Mouse (Mus musculus) kidney, postnatal 0 days (tissue): Measurements from ENCODE around the gene Abl1. TPM values are rescaled to one million over a fixed set of nuclear protein-coding genes. Genes with fewer than 3 reads are reported as not detected.

Experiments
- ATAC-seq: fragments of 200-750 bp; cut with Nextera tagmentation; replicated peaks from 2 replicates; pipeline ENCODE4 v1.8.0; 2017; ENCODE audit warnings: low read depth, moderate number of reproducible peaks, moderate TSS enrichment, moderate library complexity; ENCODE audit not compliant: low FRiP score
- DNase-seq: peaks from one replicate; pipeline ENCODE4 v3.0.0-alpha.2; 2016; ENCODE audit warnings: low spot score
- H3K27ac ChIP-seq: fragments of 300-500 bp; sonication (generic); 2 replicates; pipeline ENCODE4 v1.5.1; 2014; ENCODE audit warnings: mild to moderate bottlenecking
- H3K27me3 ChIP-seq: fragments of 300-500 bp; sonication (generic); 2 replicates; pipeline ENCODE4 v1.6.1; 2014; ENCODE audit warnings: low read length, mixed read lengths; ENCODE audit not compliant: insufficient read depth
- H3K36me3 ChIP-seq: fragments of 300-500 bp; sonication (generic); 2 replicates; pipeline ENCODE4 v1.6.1; 2014; ENCODE audit warnings: low read length, mixed read lengths; ENCODE audit not compliant: insufficient read depth
- H3K4me1 ChIP-seq: fragments of 300-500 bp; sonication (generic); replicated peaks from 2 replicates; pipeline ENCODE4 v1.6.1; 2014; ENCODE audit warnings: antibody characterized with exemption, low read length, mixed read lengths; ENCODE audit not compliant: insufficient read depth
- H3K4me2 ChIP-seq: fragments of 300-500 bp; sonication (generic); 2 replicates; pipeline ENCODE4 v1.6.1; 2014; ENCODE audit warnings: mild to moderate bottlenecking, low read length, moderate library complexity, mixed read lengths
- H3K4me3 ChIP-seq: fragments of 300-500 bp; sonication (generic); replicated peaks from 2 replicates; pipeline ENCODE4 v1.5.1; 2014; ENCODE audit warnings: low read depth, low read length
- H3K9ac ChIP-seq: fragments of 300-500 bp; sonication (generic); 2 replicates; pipeline ENCODE4 v1.6.1; 2014; ENCODE audit warnings: low read depth, low read length
- H3K9me3 ChIP-seq: fragments of 300-500 bp; sonication (generic); replicated peaks from 2 replicates; pipeline ENCODE4 v1.6.1; 2016; ENCODE audit warnings: low read length, inconsistent platforms, mixed read lengths
- CTCF ChIP-seq: IDR thresholded peaks from 2 replicates; pipeline ENCODE4 v1.5.1; 2016; ENCODE audit warnings: antibody characterized with exemption, low read depth, mild to moderate bottlenecking, moderate library complexity
- WGBS: fragments of 180-500 bp; shearing (Covaris S2); extraction: QIAGEN DNeasy Blood & Tissue Kit; methylation state at CpG from one replicate; pipeline ENCODE4 v1.1.7; 2014; 5-methylcytosine and 5-hydroxymethylcytosine counted together
- polyA plus RNA-seq: library from polyadenylated mRNA; unstranded; fragments of >200 nt; fragmentation: Nextera tagmentation; extraction: Ambion mirVana; gene quantifications from 2 replicates; pipeline ENCODE4 v1.2.1, GENCODE M21; 2015

Gene Abl1
- polyA plus RNA-seq, result 24.1 and 26.5 TPM in 2 replicates

- peak; percentile 62 for TF ChIP-seq CTCF
- Histone ChIP-seq H3K9ac (peak within 1 kb of the TSS; percentile 93), H3K36me3 (no peaks in the 10 kb centered on the region), H3K4me2 (peak within 1 kb of the TSS; percentile 78), H3K4me3 (peak within 1 kb of the TSS; percentile 97), H3K27me3 (no peaks in the 10 kb centered on the region), H3K9me3 (no peaks in the 10 kb centered on the region), H3K4me1 (peaks cover 6% of the 10 kb centered on the region; the same call in 1 of the 2 replicates), H3K27ac (peak within 1 kb of the TSS; percentile 90)
- ATAC-seq, result peak; percentile 99
- WGBS, result under 1% methylated on average over 64 of the region's 64 CpGs
- peak; percentile 99 for DNase-seq
Observed at GRCm38 (mm10) chr2:31688074-31688925, at the start of gene Abl1. Gene Abl1 (plus strand): TSS chr2:31688376.

- 0 out of 2 replicates have a peak overlapping the region, but pooled peaks have one; percentile 8 for H3K4me3 ChIP-seq
- DNase-seq (no peak), ATAC-seq (no peak)
- no peak for TF ChIP-seq CTCF
- no peak overlapping the region for H3K27ac ChIP-seq
- peaks cover 11% of the 10 kb centered on the region; the same call in 1 of the 2 replicates for H3K4me1 ChIP-seq
- peaks cover 92% of the 10 kb centered on the region for H3K27me3 ChIP-seq
- H3K4me2 ChIP-seq, result no peak overlapping the region
- no peak overlapping the region for H3K9ac ChIP-seq
- H3K36me3 ChIP-seq, result no peaks in the 10 kb centered on the region
- 3% methylated on average over 33 of the region's 34 CpGs for WGBS
- H3K9me3 ChIP-seq, result no peaks in the 10 kb centered on the region
Observed at GRCm38 (mm10) chr2:31638581-31639465, 49.4 kb upstream of the Abl1 start.

GRCm38 (mm10) chr2:31639466-31639760, 48.8 kb upstream of the Abl1 start:
- no peak overlapping the region for H3K4me2 ChIP-seq
- DNase-seq, result no peak
- ATAC-seq, result no peak
- 0 out of 2 replicates have a peak overlapping the region, but pooled peaks have one; percentile 8 for H3K4me3 ChIP-seq
- H3K27ac ChIP-seq, result no peak overlapping the region
- H3K9ac ChIP-seq, result no peak overlapping the region
- peaks cover 11% of the 10 kb centered on the region; the same call in 1 of the 2 replicates for H3K4me1 ChIP-seq
- no peaks in the 10 kb centered on the region for H3K36me3 ChIP-seq
- H3K9me3 ChIP-seq, result no peaks in the 10 kb centered on the region
- TF ChIP-seq CTCF, result no peak
- WGBS, result 3% methylated on average over 13 of the region's 13 CpGs
- peaks cover 92% of the 10 kb centered on the region for H3K27me3 ChIP-seq

- Histone ChIP-seq H3K4me1 (peaks cover 11% of the 10 kb centered on the region; the same call in 1 of the 2 replicates), H3K9ac (no peak within 1 kb of the TSS), H3K4me3 (0 out of 2 replicates have a peak within 1 kb of the TSS, but pooled peaks have one; percentile 8), H3K27me3 (peaks cover 91% of the 10 kb centered on the region), H3K4me2 (peak within 1 kb of the TSS; percentile 16; the same call in 1 of the 2 replicates), H3K27ac (no peak within 1 kb of the TSS), H3K9me3 (no peaks in the 10 kb centered on the region), H3K36me3 (no peaks in the 10 kb centered on the region)
- TF ChIP-seq CTCF, result no peak
- ATAC-seq (no peak), DNase-seq (no peak)
- 1% methylated on average over 41 of the region's 41 CpGs for WGBS
Observed at GRCm38 (mm10) chr2:31639901-31640608, 48.1 kb upstream of the Abl1 start, which contains the start of gene Prdm12. Gene Prdm12 (plus strand): TSS chr2:31640037.

GRCm38 (mm10) chr2:31640609-31641507, 47.3 kb upstream of the Abl1 start:
- no peak for ATAC-seq
- Histone ChIP-seq H3K4me2 (peak overlapping the region; percentile 16; the same call in 1 of the 2 replicates), H3K27me3 (peaks cover 87% of the 10 kb centered on the region), H3K4me1 (peaks cover 8% of the 10 kb centered on the region; the same call in 1 of the 2 replicates), H3K9me3 (no peaks in the 10 kb centered on the region), H3K4me3 (no peak overlapping the region), H3K27ac (no peak overlapping the region), H3K9ac (no peak overlapping the region), H3K36me3 (no peaks in the 10 kb centered on the region)
- WGBS, result under 1% methylated on average over 48 of the region's 48 CpGs
- no peak for TF ChIP-seq CTCF
- no peak for DNase-seq
